Mouse (Mus musculus): ENCODE measurements around the gene Rnf26. TPM values are rescaled to one million over a fixed set of nuclear protein-coding genes. Genes with fewer than 3 reads are reported as not detected.

The Rnf26 gene
- polyA plus RNA-seq, 1 experiment, result 29.5 TPM

DNA sequence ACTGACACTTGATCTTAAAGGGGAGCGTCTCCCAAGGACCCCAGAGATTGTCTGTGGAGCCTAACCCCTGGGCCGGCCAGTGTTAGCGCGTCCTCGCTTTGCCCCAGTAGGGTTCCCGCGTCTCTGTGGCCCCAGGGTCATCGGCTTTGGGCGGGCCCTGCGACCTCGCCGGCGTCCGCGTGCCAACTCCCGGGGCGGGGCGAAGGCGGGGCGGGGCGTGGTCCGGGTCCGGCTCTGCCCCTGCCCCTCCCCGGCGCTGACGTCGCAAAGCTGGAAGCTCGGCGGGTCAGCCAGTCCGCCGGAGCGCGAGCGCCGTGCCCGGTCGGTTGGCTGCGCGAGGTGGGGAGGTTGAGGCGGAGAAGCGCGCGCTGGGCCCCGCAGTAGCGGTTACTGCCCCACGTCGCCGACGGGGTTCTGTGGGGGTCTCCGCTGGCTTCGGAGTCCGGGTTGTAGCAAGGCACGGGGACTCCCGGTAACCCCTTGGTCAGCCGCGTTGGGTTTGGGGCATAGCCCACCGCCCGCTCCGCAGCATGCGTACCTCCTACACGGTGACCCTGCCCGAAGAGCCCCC is 28.6 kb downstream of the Rnf26 start:
- TF ChIP-seq POLR2A (IDR thresholded peaks at IDR 0.05; ENCODE audit: insufficient read length, low read depth) (peak; percentile 97), MYOD1 (IDR thresholded peaks at IDR 0.05; ENCODE audit: control insufficient read depth in 1 of 3, insufficient read length in 2 of 3, low read depth in 2 of 3) (peak in 1 of 3 experiments; percentile 32), TCF3 (IDR thresholded peaks at IDR 0.05; ENCODE audit: insufficient read length, low read depth) (no peak), REST (IDR thresholded peaks at IDR 0.05; ENCODE audit: insufficient read depth, insufficient read length) (no peak), TCF12 (IDR thresholded peaks at IDR 0.05; ENCODE audit: insufficient read depth, poor library complexity, severe bottlenecking) (no peak), E2F4 (IDR thresholded peaks at IDR 0.05; ENCODE audit: insufficient read depth) (no peak), MAX (IDR thresholded peaks at IDR 0.05; ENCODE audit: low read depth) (no peak), POLR2AphosphoS2 (IDR thresholded peaks at IDR 0.05; ENCODE audit: insufficient read length, low read depth) (peak; percentile 95), USF1 (IDR thresholded peaks at IDR 0.05; ENCODE audit: low read depth) (no peak), SRF (IDR thresholded peaks at IDR 0.05; ENCODE audit: control insufficient read depth, insufficient read length, low read depth) (no peak), MYOG (IDR thresholded peaks at IDR 0.05; ENCODE audit: control insufficient read depth in 1 of 3, insufficient read depth in 1 of 3, insufficient read length in 2 of 3, low read depth in 2 of 3) (peak in 1 of 3 experiments; percentile 33), CEBPB (IDR thresholded peaks at IDR 0.05; ENCODE audit: insufficient read depth, poor library complexity, severe bottlenecking) (no peak)
- Histone ChIP-seq H3ac (ENCODE audit: control insufficient read depth, insufficient read length) (peak overlapping the region; percentile 37), H3K4me3 (peak overlapping the region; percentile 29), H3K79me2 (ENCODE audit: control insufficient read depth, insufficient read depth) (no peaks in the 10 kb centered on the region), H3K4me2 (ENCODE audit: low read depth) (peak overlapping the region; percentile 95), H3K27me3 (ENCODE audit: control insufficient read depth, insufficient read depth, insufficient read length) (no peaks in the 10 kb centered on the region), H3K36me3 (ENCODE audit: control insufficient read depth, insufficient read depth) (no peaks in the 10 kb centered on the region)

DNA sequence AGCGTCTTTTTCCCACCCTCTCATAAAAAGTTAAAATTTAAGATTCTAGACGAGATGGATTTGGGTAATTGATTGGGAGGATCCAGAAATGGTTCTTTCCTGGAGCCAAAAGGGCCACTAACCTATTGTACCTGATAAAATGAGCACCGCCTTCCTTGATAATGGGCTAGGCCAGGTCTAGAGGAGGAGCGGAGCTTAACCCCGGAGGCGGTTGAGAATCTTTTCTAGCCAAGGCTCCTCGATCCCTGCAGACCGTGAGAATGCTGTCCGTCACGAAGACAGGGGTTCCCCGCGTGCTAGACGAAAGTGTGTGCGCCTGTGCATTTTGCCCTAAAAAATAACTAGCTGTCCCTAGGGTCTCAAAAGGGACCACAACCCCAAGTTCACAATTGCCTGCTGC is 29.1 kb downstream of the Rnf26 start:
- no peaks in the 10 kb centered on the region for H3K79me2 ChIP-seq (ENCODE audit: control insufficient read depth, insufficient read depth)
- TF ChIP-seq TCF3 (IDR thresholded peaks at IDR 0.05; ENCODE audit: insufficient read length, low read depth), result no peak
- no peak for TF ChIP-seq POLR2A (IDR thresholded peaks at IDR 0.05; ENCODE audit: insufficient read length, low read depth)
- TF ChIP-seq E2F4 (IDR thresholded peaks at IDR 0.05; ENCODE audit: insufficient read depth), result no peak
- H3K4me2 ChIP-seq (ENCODE audit: low read depth), result peak overlapping the region; percentile 95
- no peaks in the 10 kb centered on the region for H3K36me3 ChIP-seq (ENCODE audit: control insufficient read depth, insufficient read depth)
- no peaks in the 10 kb centered on the region for H3K27me3 ChIP-seq (ENCODE audit: control insufficient read depth, insufficient read depth, insufficient read length)
- H3ac ChIP-seq (ENCODE audit: control insufficient read depth, insufficient read length), result peak overlapping the region; percentile 37
- H3K4me3 ChIP-seq, result peak overlapping the region; percentile 29

DNA sequence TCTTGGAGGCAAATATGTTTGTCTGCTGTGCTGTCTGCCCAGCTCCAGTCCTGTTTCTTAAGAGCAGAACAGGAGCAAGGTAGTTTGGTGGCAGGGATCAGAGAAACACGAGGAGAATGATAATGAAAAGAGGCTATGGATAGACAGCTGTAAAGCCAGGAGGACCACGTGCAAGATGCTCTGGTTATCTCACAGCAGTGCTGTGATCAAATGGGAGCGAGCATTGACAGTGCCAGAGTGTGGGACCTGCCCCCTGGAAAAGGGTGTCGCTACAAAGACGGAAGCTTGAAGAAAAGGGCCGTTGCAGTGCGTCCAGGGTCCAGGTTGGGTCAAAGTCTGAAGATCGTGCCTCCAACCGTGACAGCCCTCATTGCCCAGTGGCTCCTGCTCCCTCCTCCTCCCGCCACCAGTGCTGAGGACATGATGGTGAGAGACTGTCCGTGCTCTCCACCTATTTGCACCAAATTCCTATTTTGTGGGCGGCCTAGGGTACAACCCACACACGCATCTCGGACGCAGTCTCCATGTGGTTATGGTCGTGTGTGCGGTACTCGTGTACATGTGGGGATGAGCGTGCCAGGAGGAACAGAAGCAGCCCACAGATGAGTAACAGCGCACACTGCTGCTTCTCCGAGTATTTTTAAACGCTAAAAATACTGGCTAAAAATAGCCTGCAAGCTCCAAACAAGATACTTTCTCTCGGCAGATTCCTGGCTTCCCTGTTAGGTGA is 29.8 kb downstream of the Rnf26 start:
- no peaks in the 10 kb centered on the region for H3K36me3 ChIP-seq (ENCODE audit: control insufficient read depth, insufficient read depth)
- H3K4me2 ChIP-seq (ENCODE audit: low read depth), result peak overlapping the region; percentile 95
- H3ac ChIP-seq (ENCODE audit: control insufficient read depth, insufficient read length), result no peak overlapping the region
- no peaks in the 10 kb centered on the region for H3K79me2 ChIP-seq (ENCODE audit: control insufficient read depth, insufficient read depth)
- peak overlapping the region; percentile 29 for H3K4me3 ChIP-seq
- H3K27me3 ChIP-seq (ENCODE audit: control insufficient read depth, insufficient read depth, insufficient read length), result no peaks in the 10 kb centered on the region
- TF ChIP-seq MYOD1 (IDR thresholded peaks at IDR 0.05; ENCODE audit: control insufficient read depth in 1 of 3, insufficient read length in 2 of 3, low read depth in 2 of 3), result peak in 1 of 3 experiments; percentile 55
- no peak for TF ChIP-seq CEBPB (IDR thresholded peaks at IDR 0.05; ENCODE audit: insufficient read depth, poor library complexity, severe bottlenecking)
- TF ChIP-seq REST (IDR thresholded peaks at IDR 0.05; ENCODE audit: insufficient read depth, insufficient read length), result no peak
- peak in 2 of 3 experiments; percentile 14 to 29 for TF ChIP-seq MYOG (IDR thresholded peaks at IDR 0.05; ENCODE audit: control insufficient read depth in 1 of 3, insufficient read depth in 1 of 3, insufficient read length in 2 of 3, low read depth in 2 of 3)
- TF ChIP-seq E2F4 (IDR thresholded peaks at IDR 0.05; ENCODE audit: insufficient read depth), result no peak
- no peak for TF ChIP-seq TCF12 (IDR thresholded peaks at IDR 0.05; ENCODE audit: insufficient read depth, poor library complexity, severe bottlenecking)
- no peak for TF ChIP-seq TCF3 (IDR thresholded peaks at IDR 0.05; ENCODE audit: insufficient read length, low read depth)

DNA sequence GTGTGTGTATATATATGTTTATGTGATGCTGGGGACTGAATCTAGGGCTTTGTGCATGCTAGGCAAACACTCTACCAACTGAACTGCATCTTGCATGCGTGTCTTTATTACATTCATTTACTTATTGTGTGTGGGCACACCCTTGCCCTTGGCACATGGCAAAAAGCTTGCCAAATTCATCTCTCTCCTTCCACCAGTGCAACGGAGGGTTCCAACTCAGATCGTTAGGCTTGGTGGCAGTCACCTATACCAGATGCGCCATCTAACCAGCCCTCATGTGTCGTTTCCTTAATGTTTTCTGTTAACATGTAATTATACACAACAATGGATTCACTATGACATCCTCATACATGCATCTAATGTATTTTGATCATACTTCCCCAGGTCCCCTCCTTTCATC is 31.1 kb downstream of the Rnf26 start:
- H3K4me3 ChIP-seq, result no peak overlapping the region

GRCm38 (mm10) chr9:44081581-44081980 is 31.7 kb downstream of the Rnf26 start:
- TF ChIP-seq TCF12 (IDR thresholded peaks at IDR 0.05; ENCODE audit: insufficient read depth, poor library complexity, severe bottlenecking), result no peak
- no peak overlapping the region for H3K4me3 ChIP-seq

More for the DNA sequence above, 31.1 kb downstream of the Rnf26 start:
- Histone ChIP-seq H3K36me3 (ENCODE audit: control insufficient read depth, insufficient read depth) (no peaks in the 10 kb centered on the region), H3K4me2 (ENCODE audit: low read depth) (no peak overlapping the region), H3K27me3 (ENCODE audit: control insufficient read depth, insufficient read depth, insufficient read length) (no peaks in the 10 kb centered on the region), H3ac (ENCODE audit: control insufficient read depth, insufficient read length) (no peak overlapping the region), H3K79me2 (ENCODE audit: control insufficient read depth, insufficient read depth) (no peaks in the 10 kb centered on the region)
- no peak for TF ChIP-seq MYOG (IDR thresholded peaks at IDR 0.05; ENCODE audit: control insufficient read depth in 1 of 3, insufficient read depth in 1 of 3, insufficient read length in 2 of 3, low read depth in 2 of 3)
- TF ChIP-seq POLR2AphosphoS2 (IDR thresholded peaks at IDR 0.05; ENCODE audit: insufficient read length, low read depth), result no peak
- no peak for TF ChIP-seq USF1 (IDR thresholded peaks at IDR 0.05; ENCODE audit: low read depth)
- no peak for TF ChIP-seq TCF12 (IDR thresholded peaks at IDR 0.05; ENCODE audit: insufficient read depth, poor library complexity, severe bottlenecking)

More at GRCm38 (mm10) chr9:44081581-44081980, 31.7 kb downstream of the Rnf26 start:
- H3K4me2 ChIP-seq (ENCODE audit: low read depth), result no peak overlapping the region
- no peaks in the 10 kb centered on the region for H3K36me3 ChIP-seq (ENCODE audit: control insufficient read depth, insufficient read depth)
- H3K27me3 ChIP-seq (ENCODE audit: control insufficient read depth, insufficient read depth, insufficient read length), result no peaks in the 10 kb centered on the region
- no peak overlapping the region for H3ac ChIP-seq (ENCODE audit: control insufficient read depth, insufficient read length)
- H3K79me2 ChIP-seq (ENCODE audit: control insufficient read depth, insufficient read depth), result no peaks in the 10 kb centered on the region
